Mouse (Mus musculus): Measurements from ENCODE around the gene Boc. TPM values are rescaled to one million over a fixed set of nuclear protein-coding genes. Genes with fewer than 3 reads are reported as not detected.

The Boc gene
- polyA plus RNA-seq, 1 experiment, result 22.2 TPM

- no peak for DNase-seq
- no peak for TF ChIP-seq POLR2A (IDR thresholded peaks at IDR 0.05; ENCODE audit: borderline replicate concordance, extremely low read depth, low read depth, low read length)
- TF ChIP-seq CTCF (IDR thresholded peaks at IDR 0.05; ENCODE audit: insufficient read depth, low read length), result no peak
- Histone ChIP-seq H3K4me1 (ENCODE audit: control insufficient read depth, insufficient read depth, low read length) (peaks cover 9% of the 10 kb centered on the region), H3K4me3 (replicated peaks; ENCODE audit: extremely low read depth, low read depth, low read length) (no peak overlapping the region)
- 36% methylated on average over 8 of the region's 8 CpGs for WGBS
Observed at GRCm38 (mm10) chr16:44546831-44547230, 11.9 kb downstream of the Boc start.

- TF ChIP-seq CTCF (IDR thresholded peaks at IDR 0.05; ENCODE audit: insufficient read depth, low read length), result no peak
- TF ChIP-seq POLR2A (IDR thresholded peaks at IDR 0.05; ENCODE audit: borderline replicate concordance, extremely low read depth, low read depth, low read length), result no peak
- H3K4me3 ChIP-seq (replicated peaks; ENCODE audit: extremely low read depth, low read depth, low read length), result no peak overlapping the region
- peaks cover 9% of the 10 kb centered on the region for H3K4me1 ChIP-seq (ENCODE audit: control insufficient read depth, insufficient read depth, low read length)
- DNase-seq, result no peak
- 57% methylated on average over 2 of the region's 2 CpGs for WGBS
Observed at GRCm38 (mm10) chr16:44545939-44546338, 12.8 kb downstream of the Boc start.

GRCm38 (mm10) chr16:44545153-44545552 lies 13.5 kb downstream of the Boc start:
- H3K4me3 ChIP-seq (replicated peaks; ENCODE audit: extremely low read depth, low read depth, low read length), result no peak overlapping the region
- H3K4me1 ChIP-seq (ENCODE audit: control insufficient read depth, insufficient read depth, low read length), result peaks cover 9% of the 10 kb centered on the region
- TF ChIP-seq CTCF (IDR thresholded peaks at IDR 0.05; ENCODE audit: insufficient read depth, low read length) (no peak), POLR2A (IDR thresholded peaks at IDR 0.05; ENCODE audit: borderline replicate concordance, extremely low read depth, low read depth, low read length) (no peak)
- no peak for DNase-seq
- WGBS, result 48% methylated on average over 7 of the region's 7 CpGs

GRCm38 (mm10) chr16:44543098-44543497 lies 15.6 kb downstream of the Boc start:
- no peak for TF ChIP-seq POLR2A (IDR thresholded peaks at IDR 0.05; ENCODE audit: borderline replicate concordance, extremely low read depth, low read depth, low read length)
- no peak for TF ChIP-seq CTCF (IDR thresholded peaks at IDR 0.05; ENCODE audit: insufficient read depth, low read length)
- Histone ChIP-seq H3K4me3 (replicated peaks; ENCODE audit: extremely low read depth, low read depth, low read length) (no peak overlapping the region), H3K4me1 (ENCODE audit: control insufficient read depth, insufficient read depth, low read length) (peaks cover 9% of the 10 kb centered on the region)
- 71% methylated on average over 3 of the region's 3 CpGs for WGBS
- DNase-seq, result no peak

GRCm38 (mm10) chr16:44542029-44542690 lies 16.5 kb downstream of the Boc start:
- peaks cover 9% of the 10 kb centered on the region for H3K4me1 ChIP-seq (ENCODE audit: control insufficient read depth, insufficient read depth, low read length)

GRCm38 (mm10) chr16:44539611-44540010 lies 19.1 kb downstream of the Boc start:
- 71% methylated on average over 8 of the region's 8 CpGs for WGBS
- no peak for DNase-seq
- TF ChIP-seq CTCF (IDR thresholded peaks at IDR 0.05; ENCODE audit: insufficient read depth, low read length), result no peak
- no peak for TF ChIP-seq POLR2A (IDR thresholded peaks at IDR 0.05; ENCODE audit: borderline replicate concordance, extremely low read depth, low read depth, low read length)
- H3K4me3 ChIP-seq (replicated peaks; ENCODE audit: extremely low read depth, low read depth, low read length), result no peak overlapping the region
- peaks cover under 1% of the 10 kb centered on the region; the same call in 1 of the 2 replicates for H3K4me1 ChIP-seq (ENCODE audit: control insufficient read depth, insufficient read depth, low read length)

More at GRCm38 (mm10) chr16:44542029-44542690, 16.5 kb downstream of the Boc start:
- no peak overlapping the region for H3K4me3 ChIP-seq (replicated peaks; ENCODE audit: extremely low read depth, low read depth, low read length)
- DNase-seq, result no peak
- no peak for TF ChIP-seq POLR2A (IDR thresholded peaks at IDR 0.05; ENCODE audit: borderline replicate concordance, extremely low read depth, low read depth, low read length)
- no peak for TF ChIP-seq CTCF (IDR thresholded peaks at IDR 0.05; ENCODE audit: insufficient read depth, low read length)
- WGBS, result 55% methylated on average over 3 of the region's 3 CpGs

GRCm38 (mm10) chr16:44538401-44539395 lies 20.0 kb downstream of the Boc start:
- no peak overlapping the region for H3K4me3 ChIP-seq (replicated peaks; ENCODE audit: extremely low read depth, low read depth, low read length)
- WGBS, result 48% methylated on average over 16 of the region's 16 CpGs
- DNase-seq, result no peak
- no peaks in the 10 kb centered on the region for H3K4me1 ChIP-seq (ENCODE audit: control insufficient read depth, insufficient read depth, low read length)
- TF ChIP-seq CTCF (IDR thresholded peaks at IDR 0.05; ENCODE audit: insufficient read depth, low read length) (no peak), POLR2A (IDR thresholded peaks at IDR 0.05; ENCODE audit: borderline replicate concordance, extremely low read depth, low read depth, low read length) (no peak)

- no peak for DNase-seq
- H3K4me3 ChIP-seq (replicated peaks; ENCODE audit: extremely low read depth, low read depth, low read length), result no peak overlapping the region
- TF ChIP-seq POLR2A (IDR thresholded peaks at IDR 0.05; ENCODE audit: borderline replicate concordance, extremely low read depth, low read depth, low read length), result no peak
- TF ChIP-seq CTCF (IDR thresholded peaks at IDR 0.05; ENCODE audit: insufficient read depth, low read length), result no peak
- no peaks in the 10 kb centered on the region for H3K4me1 ChIP-seq (ENCODE audit: control insufficient read depth, insufficient read depth, low read length)
- 52% methylated on average over 7 of the region's 7 CpGs for WGBS
Observed at GRCm38 (mm10) chr16:44534122-44534521, 24.6 kb downstream of the Boc start.

- 57% methylated on average over 8 of the region's 8 CpGs for WGBS
- Histone ChIP-seq H3K4me3 (replicated peaks; ENCODE audit: extremely low read depth, low read depth, low read length) (no peak overlapping the region), H3K4me1 (ENCODE audit: control insufficient read depth, insufficient read depth, low read length) (no peaks in the 10 kb centered on the region)
- TF ChIP-seq CTCF (IDR thresholded peaks at IDR 0.05; ENCODE audit: insufficient read depth, low read length) (no peak), POLR2A (IDR thresholded peaks at IDR 0.05; ENCODE audit: borderline replicate concordance, extremely low read depth, low read depth, low read length) (no peak)
- DNase-seq, result no peak
Observed at GRCm38 (mm10) chr16:44533522-44533921, 25.2 kb downstream of the Boc start.
